Mouse (Mus musculus) ES-Bruce4 (cell line): ENCODE results near the gene Il1r2.

Experiments
- EP300 ChIP-seq: IDR thresholded peaks from 2 replicates; pipeline ENCODE4 v1.6.1; 2011; ENCODE audit warnings: low read depth, low read length; ENCODE audit not compliant: insufficient read depth
- POLR2A ChIP-seq: IDR thresholded peaks from one replicate; pipeline ENCODE4 v1.8.1; 2011; ENCODE audit warnings: low read length; ENCODE audit not compliant: insufficient read depth

GRCm38 (mm10) chr1:40028207-40028998 lies 45.5 kb upstream of the Il1r2 start:
- TF ChIP-seq POLR2A (no peak), EP300 (no peak)
